Mouse (Mus musculus): ENCODE data around the gene Gnl2. TPM values are rescaled to one million over a fixed set of nuclear protein-coding genes. Genes with fewer than 3 reads are reported as not detected.

Gnl2 gene
- polyA plus RNA-seq (2017; shearing (Covaris generic)), result 94.3 TPM

GRCm38 (mm10) chr4:125015806-125016635, at the start of gene Gnl2:
Gnl2 (plus strand) TSS chr4:125016585.

GRCm38 (mm10) chr4:124985671-124986602, 30.4 kb upstream of the Gnl2 start, which contains the start of gene Rspo1:
Rspo1 (plus strand) TSS chr4:124986430.

GRCm38 (mm10) chr4:125065517-125066307, 49.3 kb downstream of the Gnl2 start, which contains the start of gene Dnali1:
Dnali1 (minus strand) TSS chr4:125065703.

GRCm38 (mm10) chr4:125066490-125067370, 50.3 kb downstream of the Gnl2 start, which contains the start of gene Snip1:
Snip1 (plus strand) TSS chr4:125066672.

GRCm38 (mm10) chr4:125084403-125085345, 68.3 kb downstream of the Gnl2 start, which contains the start of gene Meaf6:
Meaf6 (plus strand) TSS chr4:125085134.

Other genes with a start within 250 kb of the Gnl2 start
- 21.6 TPM for gene Mtf1, start 214.5 kb upstream of the Gnl2 start, polyA plus RNA-seq (2017; shearing (Covaris generic))
- gene Yrdc, start 165.9 kb upstream of the Gnl2 start, polyA plus RNA-seq (2017; shearing (Covaris generic)), result 155 TPM
- gene 1110065P20Rik, start 165.4 kb upstream of the Gnl2 start, polyA plus RNA-seq (2017; shearing (Covaris generic)), result 19.3 TPM
- gene Maneal, start 154.4 kb upstream of the Gnl2 start, polyA plus RNA-seq (2017; shearing (Covaris generic)), result 1.5 TPM
- gene Epha10, start 135.7 kb upstream of the Gnl2 start, polyA plus RNA-seq (2017; shearing (Covaris generic)), result not detected
- gene 9930104L06Rik, start 79.5 kb upstream of the Gnl2 start, polyA plus RNA-seq (2017; shearing (Covaris generic)), result 8.0 TPM
- gene Cdca8, start 77.3 kb upstream of the Gnl2 start, polyA plus RNA-seq (2017; shearing (Covaris generic)), result 2.4 TPM
- not detected for gene Rspo1, start 30.2 kb upstream of the Gnl2 start, polyA plus RNA-seq (2017; shearing (Covaris generic))
- gene Dnali1, start 49.1 kb downstream of the Gnl2 start, polyA plus RNA-seq (2017; shearing (Covaris generic)), result not detected
- gene Snip1, start 50.1 kb downstream of the Gnl2 start, polyA plus RNA-seq (2017; shearing (Covaris generic)), result 33.1 TPM
- 42.2 TPM for gene Meaf6, start 68.5 kb downstream of the Gnl2 start, polyA plus RNA-seq (2017; shearing (Covaris generic))
- gene Zc3h12a, start 111.3 kb downstream of the Gnl2 start, polyA plus RNA-seq (2017; shearing (Covaris generic)), result 165 TPM

Data from effector memory CD4-positive, alpha-beta T cell, adult 5 months (primary cell).